Mouse (Mus musculus): ENCODE data around the gene Rgl1. TPM values are rescaled to one million over a fixed set of nuclear protein-coding genes. Genes with fewer than 3 reads are reported as not detected.

Rgl1 gene
- polyA plus RNA-seq, 1 experiment from 2014 or later, result 28.6 TPM

DNA sequence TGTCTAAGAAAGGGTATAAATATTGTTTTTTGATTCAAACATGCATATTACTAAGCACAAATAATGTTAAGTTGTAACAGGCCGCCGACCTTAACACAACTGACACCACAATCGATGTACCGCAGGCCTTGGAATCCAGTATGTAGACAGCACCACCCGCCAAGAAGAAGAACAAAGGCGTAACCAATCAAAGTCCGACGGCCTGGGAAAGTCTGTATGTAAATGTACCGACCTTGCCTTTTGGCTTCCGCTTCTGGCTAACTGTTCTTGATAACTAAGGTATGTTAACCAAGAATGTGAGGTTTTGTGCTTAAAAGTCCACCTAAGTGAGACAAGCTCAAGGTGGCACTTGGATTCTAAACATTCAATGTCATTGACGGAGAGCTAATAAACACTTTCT lies 26.8 kb downstream of the Rgl1 start:
- Histone ChIP-seq H3K4me2 (ENCODE audit: low read depth, low read length, severe bottlenecking) (no peak overlapping the region), H3K9ac (ENCODE audit: low read length) (no peak overlapping the region), H3K4me3 (ENCODE audit: low read depth, low read length) (no peak overlapping the region), H3K36me3 (ENCODE audit: control insufficient read depth, insufficient read depth, low read length) (no peaks in the 10 kb centered on the region), H3K4me1 (replicated peaks; ENCODE audit: control insufficient read depth, insufficient read depth, low read length) (no peaks in the 10 kb centered on the region), H3K27me3 (ENCODE audit: control insufficient read depth, insufficient read depth, low read length) (no peaks in the 10 kb centered on the region), H3K27ac (ENCODE audit: low read depth, low read length) (no peak overlapping the region), H3K9me3 (ENCODE audit: control insufficient read depth, low read length) (no peaks in the 10 kb centered on the region)
- DNase-seq (ENCODE audit: low spot score), result no peak
- ATAC-seq (replicated peaks; ENCODE audit: low FRiP score), result no peak
- 94% methylated on average over 11 of the region's 11 CpGs for WGBS

DNA sequence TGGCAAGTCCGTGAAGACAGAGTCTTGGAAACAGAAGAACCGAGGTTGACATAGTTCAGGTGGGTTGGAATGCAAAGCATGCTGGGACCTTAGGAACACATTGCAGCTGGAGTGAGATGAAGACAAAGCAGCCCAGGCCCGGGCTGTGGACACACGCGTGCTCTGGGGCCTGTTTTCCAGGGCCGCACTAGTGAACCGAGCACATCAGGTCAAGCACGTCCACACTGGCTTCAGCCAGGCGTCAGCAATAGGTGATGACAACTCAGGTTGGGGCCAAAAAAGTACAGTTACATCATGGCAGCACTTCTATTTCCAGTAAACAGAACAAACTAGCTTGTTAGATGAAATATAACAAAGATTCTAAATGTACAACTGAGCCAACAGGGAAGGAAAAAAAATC lies 27.4 kb downstream of the Rgl1 start:
- no peak overlapping the region for H3K27ac ChIP-seq (ENCODE audit: low read depth, low read length)
- no peak for DNase-seq (ENCODE audit: low spot score)

DNA sequence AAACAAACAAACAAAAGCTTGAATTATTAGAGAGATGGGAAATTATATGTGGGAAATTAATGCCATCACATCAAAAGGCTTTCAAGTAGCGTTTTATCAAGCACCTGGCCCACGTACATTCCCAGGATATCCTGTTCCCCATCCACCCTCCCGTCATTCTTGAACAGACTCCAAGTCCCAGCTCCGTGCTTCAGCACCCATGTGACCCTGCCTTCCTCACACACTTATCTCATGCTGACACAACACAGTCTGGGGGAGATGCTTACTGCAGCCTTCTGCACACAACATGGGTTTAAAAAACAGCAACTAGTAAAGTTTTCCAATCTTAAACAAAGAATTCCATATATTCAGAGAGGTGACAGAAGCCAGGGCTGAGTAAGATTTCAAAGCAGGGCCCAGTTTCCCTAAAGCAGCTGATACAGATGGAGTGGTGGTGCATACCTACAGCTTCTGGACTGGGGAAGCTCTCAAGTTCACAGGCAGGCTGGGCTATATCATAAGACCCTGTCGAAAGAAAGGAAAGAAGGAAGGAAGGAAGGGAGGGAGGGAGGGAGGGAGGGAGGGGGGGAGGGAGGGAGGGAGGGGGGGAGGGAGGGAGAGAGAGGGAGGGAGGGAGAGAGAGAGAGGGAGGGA lies 38.4 kb downstream of the Rgl1 start:
- Histone ChIP-seq H3K27ac (ENCODE audit: low read depth, low read length) (no peak overlapping the region), H3K27me3 (ENCODE audit: control insufficient read depth, insufficient read depth, low read length) (no peaks in the 10 kb centered on the region), H3K36me3 (ENCODE audit: control insufficient read depth, insufficient read depth, low read length) (no peaks in the 10 kb centered on the region), H3K4me2 (ENCODE audit: low read depth, low read length, severe bottlenecking) (no peak overlapping the region), H3K9me3 (ENCODE audit: control insufficient read depth, low read length) (no peaks in the 10 kb centered on the region), H3K4me1 (replicated peaks; ENCODE audit: control insufficient read depth, insufficient read depth, low read length) (no peaks in the 10 kb centered on the region), H3K4me3 (ENCODE audit: low read depth, low read length) (no peak overlapping the region), H3K9ac (ENCODE audit: low read length) (no peak overlapping the region)
- WGBS, result 92% methylated on average over 4 of the region's 5 CpGs
- ATAC-seq (replicated peaks; ENCODE audit: low FRiP score) (no peak), DNase-seq (ENCODE audit: low spot score) (no peak)

More for the DNA sequence above, 27.4 kb downstream of the Rgl1 start:
- Histone ChIP-seq H3K4me1 (replicated peaks; ENCODE audit: control insufficient read depth, insufficient read depth, low read length) (no peaks in the 10 kb centered on the region), H3K36me3 (ENCODE audit: control insufficient read depth, insufficient read depth, low read length) (no peaks in the 10 kb centered on the region), H3K9ac (ENCODE audit: low read length) (no peak overlapping the region), H3K9me3 (ENCODE audit: control insufficient read depth, low read length) (no peaks in the 10 kb centered on the region), H3K4me2 (ENCODE audit: low read depth, low read length, severe bottlenecking) (no peak overlapping the region), H3K4me3 (ENCODE audit: low read depth, low read length) (no peak overlapping the region), H3K27me3 (ENCODE audit: control insufficient read depth, insufficient read depth, low read length) (no peaks in the 10 kb centered on the region)
- no peak for ATAC-seq (replicated peaks; ENCODE audit: low FRiP score)
- 90% methylated on average over 9 of the region's 9 CpGs for WGBS

DNA sequence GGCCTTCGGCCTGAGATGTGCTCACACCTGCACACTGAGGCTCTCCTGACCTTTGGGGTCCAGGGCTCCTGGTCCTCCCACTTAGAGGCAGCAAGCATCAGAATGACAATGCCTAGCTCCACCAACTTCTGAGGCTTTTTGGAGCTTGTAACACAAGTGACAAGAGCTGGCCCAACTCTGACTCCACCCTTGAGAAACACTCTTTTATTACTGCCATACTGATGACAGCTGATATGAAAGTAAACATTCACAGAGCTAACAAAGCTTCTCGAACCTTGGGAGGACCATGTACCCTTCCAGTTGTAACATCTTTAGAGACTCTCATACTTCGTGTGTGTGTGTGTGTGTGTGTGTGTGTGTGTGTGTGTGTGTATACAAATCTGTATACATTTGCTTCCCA lies 40.1 kb downstream of the Rgl1 start:
- Histone ChIP-seq H3K9ac (ENCODE audit: low read length) (no peak overlapping the region), H3K4me3 (ENCODE audit: low read depth, low read length) (no peak overlapping the region), H3K27me3 (ENCODE audit: control insufficient read depth, insufficient read depth, low read length) (no peaks in the 10 kb centered on the region), H3K27ac (ENCODE audit: low read depth, low read length) (no peak overlapping the region), H3K4me2 (ENCODE audit: low read depth, low read length, severe bottlenecking) (no peak overlapping the region), H3K9me3 (ENCODE audit: control insufficient read depth, low read length) (no peaks in the 10 kb centered on the region), H3K4me1 (replicated peaks; ENCODE audit: control insufficient read depth, insufficient read depth, low read length) (no peaks in the 10 kb centered on the region), H3K36me3 (ENCODE audit: control insufficient read depth, insufficient read depth, low read length) (no peaks in the 10 kb centered on the region)
- ATAC-seq (replicated peaks; ENCODE audit: low FRiP score) (no peak), DNase-seq (ENCODE audit: low spot score) (no peak)
- WGBS, result 87% methylated on average over 3 of the region's 3 CpGs

DNA sequence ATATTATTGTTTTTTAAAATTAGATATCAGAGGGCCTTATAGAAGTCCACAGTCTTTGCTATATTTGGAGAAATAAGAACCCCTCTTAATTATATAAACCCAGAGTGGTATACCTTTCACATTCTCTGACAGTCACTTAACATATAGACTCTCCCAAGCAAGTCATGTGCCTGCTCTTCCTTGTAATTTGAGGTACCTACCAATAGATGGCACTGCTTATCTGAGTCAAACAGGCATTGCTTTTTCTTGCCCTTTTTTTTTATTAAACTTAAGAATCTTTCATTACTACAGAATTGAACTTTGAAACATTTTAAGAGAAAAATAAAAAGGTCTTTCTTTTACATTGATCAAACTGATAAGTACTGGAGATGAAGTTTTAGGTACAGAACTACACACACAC lies 41.9 kb downstream of the Rgl1 start:
- H3K4me1 ChIP-seq (replicated peaks; ENCODE audit: control insufficient read depth, insufficient read depth, low read length), result no peaks in the 10 kb centered on the region
- no peak overlapping the region for H3K4me2 ChIP-seq (ENCODE audit: low read depth, low read length, severe bottlenecking)
- ATAC-seq (replicated peaks; ENCODE audit: low FRiP score) (no peak), DNase-seq (ENCODE audit: low spot score) (no peak)
- H3K27me3 ChIP-seq (ENCODE audit: control insufficient read depth, insufficient read depth, low read length), result no peaks in the 10 kb centered on the region
- H3K9ac ChIP-seq (ENCODE audit: low read length), result no peak overlapping the region
- no peak overlapping the region for H3K27ac ChIP-seq (ENCODE audit: low read depth, low read length)
- H3K9me3 ChIP-seq (ENCODE audit: control insufficient read depth, low read length), result no peaks in the 10 kb centered on the region
- no peaks in the 10 kb centered on the region for H3K36me3 ChIP-seq (ENCODE audit: control insufficient read depth, insufficient read depth, low read length)
- no peak overlapping the region for H3K4me3 ChIP-seq (ENCODE audit: low read depth, low read length)

DNA sequence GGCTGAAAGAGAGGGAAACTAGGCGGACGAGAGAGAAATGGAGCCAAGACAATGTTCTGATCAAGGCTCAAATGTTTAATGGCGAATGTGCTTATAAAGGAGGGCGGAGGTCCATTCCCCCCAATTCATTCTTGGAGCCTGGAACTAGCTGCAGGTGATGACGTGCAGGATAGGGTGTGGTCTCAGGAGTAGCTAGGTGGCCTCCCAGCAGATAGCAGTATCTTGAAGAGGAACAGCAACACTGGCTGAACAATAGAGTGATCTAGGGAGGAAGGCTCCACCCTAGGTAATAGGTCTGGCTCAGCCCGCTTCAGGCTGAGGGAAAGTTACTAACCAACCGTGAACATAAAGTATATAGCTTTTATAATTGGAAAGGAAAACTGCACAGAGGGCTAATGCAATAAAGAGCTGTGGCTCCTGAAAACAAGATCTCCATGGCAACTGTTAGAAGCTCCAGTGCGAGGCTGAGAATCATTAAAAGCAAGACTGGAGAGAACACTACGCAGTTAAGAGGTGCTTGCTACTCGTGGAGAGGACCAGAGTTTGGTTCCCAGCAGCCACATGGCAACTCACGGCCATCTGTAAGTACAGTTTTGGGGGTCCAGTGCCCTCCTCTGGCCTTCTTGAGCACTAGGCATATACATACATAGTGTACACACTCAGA lies 44.5 kb downstream of the Rgl1 start:
- Histone ChIP-seq H3K4me2 (ENCODE audit: low read depth, low read length, severe bottlenecking) (no peak overlapping the region), H3K4me3 (ENCODE audit: low read depth, low read length) (no peak overlapping the region), H3K27ac (ENCODE audit: low read depth, low read length) (no peak overlapping the region), H3K9ac (ENCODE audit: low read length) (no peak overlapping the region), H3K27me3 (ENCODE audit: control insufficient read depth, insufficient read depth, low read length) (no peaks in the 10 kb centered on the region), H3K4me1 (replicated peaks; ENCODE audit: control insufficient read depth, insufficient read depth, low read length) (no peaks in the 10 kb centered on the region), H3K9me3 (ENCODE audit: control insufficient read depth, low read length) (no peaks in the 10 kb centered on the region), H3K36me3 (ENCODE audit: control insufficient read depth, insufficient read depth, low read length) (no peaks in the 10 kb centered on the region)
- DNase-seq (ENCODE audit: low spot score) (no peak), ATAC-seq (replicated peaks; ENCODE audit: low FRiP score) (no peak)
- 89% methylated on average over 11 of the region's 11 CpGs for WGBS

DNA sequence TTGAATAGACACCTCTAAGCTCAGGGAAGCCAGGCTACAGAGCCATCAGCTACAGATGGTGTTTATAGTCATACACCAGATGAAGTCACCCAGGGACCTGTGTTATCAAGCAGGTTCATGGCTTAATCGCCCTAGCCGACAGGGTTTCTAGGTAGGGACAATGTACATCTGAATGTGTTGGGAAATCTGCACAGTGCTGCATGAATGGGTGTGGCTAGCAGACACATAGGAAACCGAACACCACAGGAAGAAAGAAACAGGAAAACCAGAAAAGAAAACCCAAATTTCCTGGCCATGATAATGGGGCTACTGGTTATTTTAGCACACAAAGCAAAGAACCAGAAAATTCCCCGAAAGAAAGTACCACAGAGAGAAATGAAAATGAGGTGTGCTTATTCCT lies 45.2 kb downstream of the Rgl1 start:
- Histone ChIP-seq H3K9ac (ENCODE audit: low read length) (no peak overlapping the region), H3K36me3 (ENCODE audit: control insufficient read depth, insufficient read depth, low read length) (no peaks in the 10 kb centered on the region), H3K4me1 (replicated peaks; ENCODE audit: control insufficient read depth, insufficient read depth, low read length) (no peaks in the 10 kb centered on the region), H3K4me2 (ENCODE audit: low read depth, low read length, severe bottlenecking) (no peak overlapping the region), H3K27ac (ENCODE audit: low read depth, low read length) (no peak overlapping the region), H3K4me3 (ENCODE audit: low read depth, low read length) (no peak overlapping the region), H3K9me3 (ENCODE audit: control insufficient read depth, low read length) (no peaks in the 10 kb centered on the region), H3K27me3 (ENCODE audit: control insufficient read depth, insufficient read depth, low read length) (no peaks in the 10 kb centered on the region)
- no peak for DNase-seq (ENCODE audit: low spot score)
- no peak for ATAC-seq (replicated peaks; ENCODE audit: low FRiP score)
- 92% methylated on average over 4 of the region's 4 CpGs for WGBS

DNA sequence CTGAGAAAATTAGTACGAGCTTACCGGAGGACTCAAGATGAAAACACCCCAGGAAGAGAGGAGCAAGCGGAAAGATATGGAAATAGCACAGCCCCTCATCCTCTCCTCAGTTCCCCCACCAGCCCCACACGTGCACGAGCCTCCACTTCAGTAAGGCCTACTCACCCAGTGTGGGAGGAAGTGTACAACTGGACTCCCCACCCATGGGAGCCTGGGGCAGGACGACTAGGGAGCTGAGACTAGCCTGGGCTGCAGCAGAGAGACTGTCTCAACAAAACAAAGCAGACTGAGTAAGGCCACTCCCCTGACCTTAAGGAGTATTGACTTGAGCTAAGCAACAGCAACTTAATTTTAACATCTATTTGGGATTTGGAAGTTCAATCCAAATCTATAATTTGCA lies 48.0 kb downstream of the Rgl1 start:
- Histone ChIP-seq H3K4me3 (ENCODE audit: low read depth, low read length) (no peak overlapping the region), H3K27ac (ENCODE audit: low read depth, low read length) (no peak overlapping the region), H3K9ac (ENCODE audit: low read length) (no peak overlapping the region), H3K4me2 (ENCODE audit: low read depth, low read length, severe bottlenecking) (no peak overlapping the region), H3K4me1 (replicated peaks; ENCODE audit: control insufficient read depth, insufficient read depth, low read length) (no peaks in the 10 kb centered on the region), H3K27me3 (ENCODE audit: control insufficient read depth, insufficient read depth, low read length) (no peaks in the 10 kb centered on the region), H3K9me3 (ENCODE audit: control insufficient read depth, low read length) (no peaks in the 10 kb centered on the region), H3K36me3 (ENCODE audit: control insufficient read depth, insufficient read depth, low read length) (no peaks in the 10 kb centered on the region)
- WGBS, result 61% methylated on average over 6 of the region's 6 CpGs
- no peak for ATAC-seq (replicated peaks; ENCODE audit: low FRiP score)
- no peak for DNase-seq (ENCODE audit: low spot score)

DNA sequence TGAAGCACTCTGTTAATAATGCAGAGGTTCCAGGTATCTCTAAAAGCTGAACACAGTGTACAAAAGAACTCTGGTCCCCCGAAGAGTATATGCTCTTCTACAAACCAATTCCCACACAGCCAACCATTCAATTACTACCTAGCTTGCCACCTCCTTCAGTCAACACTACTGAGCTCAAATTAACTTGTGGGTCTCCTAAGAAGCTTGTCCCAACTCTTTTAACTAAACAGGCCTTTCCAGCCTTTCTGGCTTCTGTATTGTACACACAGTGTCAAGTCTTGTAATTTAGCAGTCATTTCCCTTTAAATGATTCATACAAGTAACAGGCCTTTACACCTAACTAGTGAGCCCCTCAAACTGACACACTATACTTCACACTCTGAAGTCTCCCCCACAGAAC lies 48.8 kb downstream of the Rgl1 start:
- ATAC-seq (replicated peaks; ENCODE audit: low FRiP score) (no peak), DNase-seq (ENCODE audit: low spot score) (no peak)
- no peak overlapping the region for H3K4me2 ChIP-seq (ENCODE audit: low read depth, low read length, severe bottlenecking)
- H3K27ac ChIP-seq (ENCODE audit: low read depth, low read length), result no peak overlapping the region
- no peaks in the 10 kb centered on the region for H3K27me3 ChIP-seq (ENCODE audit: control insufficient read depth, insufficient read depth, low read length)
- H3K4me3 ChIP-seq (ENCODE audit: low read depth, low read length), result no peak overlapping the region
- no peak overlapping the region for H3K9ac ChIP-seq (ENCODE audit: low read length)
- no peaks in the 10 kb centered on the region for H3K4me1 ChIP-seq (replicated peaks; ENCODE audit: control insufficient read depth, insufficient read depth, low read length)
- no peaks in the 10 kb centered on the region for H3K36me3 ChIP-seq (ENCODE audit: control insufficient read depth, insufficient read depth, low read length)
- no peaks in the 10 kb centered on the region for H3K9me3 ChIP-seq (ENCODE audit: control insufficient read depth, low read length)
- WGBS, result 77% methylated on average over 1 of the region's 1 CpGs
